Comparison of ENCODE assay signal across 7 mouse cellular contexts in genomic region chr17:14288015-14288616, GRCm38 (mm10). TPM values are rescaled to one million over a fixed set of nuclear protein-coding genes. Genes with fewer than 3 reads are reported as not detected.
A peak's percentile ranks its signal among the peaks of the same experiment; 100 is the strongest.
DNase-seq lines count a peak whose midpoint lies in the region; ATAC-seq lines count a peak whose summit lies in the region.

No protein-coding gene starts in this region.

- WGBS in limb, embryonic 11.5 days: 43% methylated on average over 7 of the region's 7 CpGs
- WGBS in neural tube, embryonic 11.5 days: 46% methylated on average over 7 of the region's 7 CpGs

- H3K36me3 ChIP-seq in limb, embryonic 11.5 days (ENCODE audit: control insufficient read depth, insufficient read depth, low read length): no peaks in the 10 kb centered on the region
- no peaks in the 10 kb centered on the region for H3K36me3 ChIP-seq in neural tube, embryonic 11.5 days (ENCODE audit: control insufficient read depth, insufficient read depth, low read length)

- DNase-seq in adrenal gland, postnatal 25 days: peak; percentile 86
- DNase-seq in embryo, embryonic 10.5 days (ENCODE audit: low spot score): peak; percentile 89
- DNase-seq in gastrocnemius, postnatal 36 days: peak; percentile 61 to 76
- peak; percentile 27 to 78 for DNase-seq in kidney, adult 8-10 months
- DNase-seq in limb, embryonic 11.5 days (ENCODE audit: low spot score): peak; percentile 90
- peak; percentile 77 for DNase-seq in neural tube, embryonic 11.5 days (ENCODE audit: low spot score)
- peak; percentile 18 for DNase-seq in telencephalon, adult 2 months (ENCODE audit: low read depth, low spot score)

- no peak overlapping the region for H3K4me2 ChIP-seq in limb, embryonic 11.5 days (ENCODE audit: low read depth, severe bottlenecking)
- no peak overlapping the region for H3K4me2 ChIP-seq in neural tube, embryonic 11.5 days (ENCODE audit: low read depth)

- no peaks in the 10 kb centered on the region for H3K4me1 ChIP-seq in limb, embryonic 11.5 days (ENCODE audit: control insufficient read depth, insufficient read depth, low read length)
- no peaks in the 10 kb centered on the region for H3K4me1 ChIP-seq in neural tube, embryonic 11.5 days (ENCODE audit: control insufficient read depth, insufficient read depth, low read length)

- no peak overlapping the region for H3K9ac ChIP-seq in limb, embryonic 11.5 days (ENCODE audit: low read length)
- no peak overlapping the region for H3K9ac ChIP-seq in neural tube, embryonic 11.5 days (ENCODE audit: low read length)

- H3K9me3 ChIP-seq in limb, embryonic 11.5 days (ENCODE audit: control insufficient read depth, low read length): no peaks in the 10 kb centered on the region
- no peaks in the 10 kb centered on the region for H3K9me3 ChIP-seq in neural tube, embryonic 11.5 days (ENCODE audit: control insufficient read depth, low read length)

- no peak overlapping the region for H3K4me3 ChIP-seq in limb, embryonic 11.5 days (ENCODE audit: low read depth, low read length)
- H3K4me3 ChIP-seq in neural tube, embryonic 11.5 days (ENCODE audit: low read depth, low read length): no peak overlapping the region

- no peaks in the 10 kb centered on the region for H3K27me3 ChIP-seq in limb, embryonic 11.5 days (ENCODE audit: control insufficient read depth, insufficient read depth, low read length)
- H3K27me3 ChIP-seq in neural tube, embryonic 11.5 days (ENCODE audit: control insufficient read depth, insufficient read depth, low read length): no peaks in the 10 kb centered on the region

- H3K27ac ChIP-seq in limb, embryonic 11.5 days (replicated peaks; ENCODE audit: low read depth, low read length): no peak overlapping the region
- H3K27ac ChIP-seq in neural tube, embryonic 11.5 days (ENCODE audit: low read depth, low read length): no peak overlapping the region

- intact Hi-C loops in gastrocnemius, postnatal 36 days (cut with DNase I): loop anchor here (1.0 to 5.0 kb wide), 4 partner anchors 55 to 614 kb away; no protein-coding TSS in a partner anchor

- ATAC-seq in limb, embryonic 11.5 days (ENCODE audit: insufficient number of reproducible peaks, low FRiP score, low TSS enrichment, low read depth): 0 out of 2 replicates have a peak, but pooled peaks have one; percentile 39
- no peak for ATAC-seq in neural tube, embryonic 11.5 days (ENCODE audit: insufficient read depth, low FRiP score, low TSS enrichment)

RNA-seq across cellular contexts. Expression of gene Smoc2, which starts 8.8 kb away (rescaled TPM):
- 14.5 and 14.8 TPM in 2 replicates for total RNA-seq in adrenal gland, postnatal 25 days (2021)
- 10 to 100 TPM; 64.4 to 76.9 TPM for total RNA-seq in gastrocnemius, postnatal 36 days (2021)
- 37.0 and 39.8 TPM in 2 replicates for polyA plus RNA-seq in limb, embryonic 11.5 days (2014; fragmentation: Nextera tagmentation; extraction: Ambion mirVana)
- polyA plus RNA-seq in neural tube, embryonic 11.5 days (2014; fragmentation: Nextera tagmentation; extraction: Ambion mirVana): 17.1 and 22.1 TPM in 2 replicates

Comparison
In these comparisons a context has a peak if more than half of its experiments do, and no peak if none do; other contexts are left out.
1. DNase-seq: peak in every context shown above with its lines; median percentile 90 in limb, embryonic 11.5 days; 89 in embryo, embryonic 10.5 days; 86 in adrenal gland, postnatal 25 days; 77 in neural tube, embryonic 11.5 days; 68 in gastrocnemius, postnatal 36 days; 52 in kidney, adult 8-10 months; 18 in telencephalon, adult 2 months.